Mouse (Mus musculus): ENCODE results near the gene Epha2. TPM values are rescaled to one million over a fixed set of nuclear protein-coding genes. Genes with fewer than 3 reads are reported as not detected.
A peak's percentile ranks its signal among the peaks of the same experiment; 100 is the strongest.

Epha2 gene
- polyA plus RNA-seq (2014; fragmentation: Nextera tagmentation; extraction: Ambion mirVana): 3.4 and 3.5 TPM in 2 replicates

DNA sequence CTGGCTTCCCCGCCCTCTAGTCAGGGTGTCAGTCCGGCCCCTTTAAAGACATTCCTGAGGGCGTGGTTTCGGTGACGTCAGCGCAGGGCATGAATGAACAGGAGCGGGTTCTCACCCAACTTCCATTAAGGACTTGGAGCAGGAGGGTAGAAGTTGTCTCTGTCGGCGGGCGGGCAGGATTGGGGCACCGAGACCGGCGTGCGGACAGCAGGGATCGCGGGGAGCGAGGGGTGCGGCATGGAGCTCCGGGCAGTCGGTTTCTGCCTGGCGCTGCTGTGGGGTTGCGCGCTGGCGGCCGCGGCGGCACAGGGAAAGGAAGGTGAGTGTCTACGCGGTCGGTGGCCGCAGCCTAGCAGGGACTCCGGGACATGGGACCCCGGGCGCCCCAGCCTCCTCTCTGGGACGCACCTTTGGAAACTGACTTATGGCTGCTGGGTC, at the start of gene Epha2:
Gene Epha2, plus strand, starts transcription at position 125 of the 438 bp plus-strand sequence.
- peaks cover 9% of the 10 kb centered on the region; the same call in 1 of the 2 replicates for H3K4me1 ChIP-seq (replicated peaks; ENCODE audit: control insufficient read depth, insufficient read depth, low read length)
- H3K9me3 ChIP-seq (ENCODE audit: control insufficient read depth, low read length): no peaks in the 10 kb centered on the region
- under 1% methylated on average over 35 of the region's 35 CpGs for WGBS
- peak within 1 kb of the TSS; percentile 30; the same call in 1 of the 2 replicates for H3K27ac ChIP-seq (ENCODE audit: low read depth)
- H3K4me3 ChIP-seq (ENCODE audit: low read depth, low read length): peak within 1 kb of the TSS; percentile 68
- DNase-seq (ENCODE audit: low spot score) (peak; percentile 94), ATAC-seq (replicated peaks; ENCODE audit: low FRiP score, low TSS enrichment, low read depth) (peak; percentile 67; the same call in 1 of the 2 replicates)
- H3K9ac ChIP-seq (ENCODE audit: low read length): peak within 1 kb of the TSS; percentile 68
- peaks cover 15% of the 10 kb centered on the region for H3K27me3 ChIP-seq (replicated peaks; ENCODE audit: control insufficient read depth, insufficient read depth, low read length)
- H3K36me3 ChIP-seq (ENCODE audit: control insufficient read depth, insufficient read depth, low read length): no peaks in the 10 kb centered on the region
- H3K4me2 ChIP-seq (ENCODE audit: low read length): peak within 1 kb of the TSS; percentile 95

DNA sequence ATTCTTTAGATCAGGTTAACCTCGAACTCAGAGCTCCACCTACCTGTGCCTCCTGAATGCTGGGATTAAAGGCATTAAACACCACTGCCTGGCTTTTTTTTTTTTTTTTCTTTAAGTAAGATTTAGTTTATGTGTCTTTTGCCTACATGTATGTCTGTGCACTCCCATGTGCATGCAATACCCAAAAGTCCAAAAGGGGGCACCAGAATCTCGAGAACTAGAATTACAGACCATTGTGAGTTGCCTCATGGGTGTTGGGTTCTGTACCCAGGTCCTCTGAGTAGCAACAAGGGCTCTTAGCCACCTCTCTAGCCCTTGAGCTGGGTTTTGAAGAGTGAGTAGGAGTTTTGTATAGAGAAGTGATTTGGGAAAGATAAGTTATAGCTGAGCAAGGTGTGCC, 48.4 kb upstream of the Epha2 start:
- DNase-seq (ENCODE audit: low spot score) (no peak), ATAC-seq (replicated peaks; ENCODE audit: low FRiP score, low TSS enrichment, low read depth) (no peak)
- H3K36me3 ChIP-seq (ENCODE audit: control insufficient read depth, insufficient read depth, low read length): 0 out of 2 replicates have a peak, but pooled peaks cover 5% of the 10 kb centered on the region
- 76% methylated on average over 2 of the region's 2 CpGs for WGBS
- no peak overlapping the region for H3K4me3 ChIP-seq (ENCODE audit: low read depth, low read length)
- no peaks in the 10 kb centered on the region for H3K9me3 ChIP-seq (ENCODE audit: control insufficient read depth, low read length)
- H3K9ac ChIP-seq (ENCODE audit: low read length): no peak overlapping the region
- H3K27me3 ChIP-seq (replicated peaks; ENCODE audit: control insufficient read depth, insufficient read depth, low read length): peaks cover 20% of the 10 kb centered on the region
- H3K27ac ChIP-seq (ENCODE audit: low read depth): no peak overlapping the region
- peaks cover 15% of the 10 kb centered on the region for H3K4me1 ChIP-seq (replicated peaks; ENCODE audit: control insufficient read depth, insufficient read depth, low read length)
- no peak overlapping the region for H3K4me2 ChIP-seq (ENCODE audit: low read length)

DNA sequence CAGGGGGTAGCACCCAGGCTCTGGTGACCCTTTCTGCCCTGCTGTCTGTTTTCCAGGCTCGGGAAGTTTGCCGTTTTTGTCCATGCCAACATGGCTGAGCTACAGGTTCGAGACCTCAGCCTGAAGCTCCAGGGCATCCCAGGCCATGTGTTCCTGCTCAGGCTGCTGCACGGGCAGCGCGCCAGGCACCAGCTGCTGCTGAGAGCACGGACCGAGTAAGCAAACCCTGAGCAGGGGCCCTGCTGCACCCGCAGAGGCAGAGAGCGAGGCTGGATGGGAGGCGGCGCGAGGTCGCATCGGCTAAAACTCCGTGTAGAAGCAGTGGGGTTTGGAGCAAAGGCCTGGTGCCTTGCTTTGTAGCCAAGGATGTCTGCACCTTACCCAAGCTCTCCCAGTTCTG, 46.8 kb upstream of the Epha2 start:
- WGBS: 59% methylated on average over 16 of the region's 16 CpGs

DNA sequence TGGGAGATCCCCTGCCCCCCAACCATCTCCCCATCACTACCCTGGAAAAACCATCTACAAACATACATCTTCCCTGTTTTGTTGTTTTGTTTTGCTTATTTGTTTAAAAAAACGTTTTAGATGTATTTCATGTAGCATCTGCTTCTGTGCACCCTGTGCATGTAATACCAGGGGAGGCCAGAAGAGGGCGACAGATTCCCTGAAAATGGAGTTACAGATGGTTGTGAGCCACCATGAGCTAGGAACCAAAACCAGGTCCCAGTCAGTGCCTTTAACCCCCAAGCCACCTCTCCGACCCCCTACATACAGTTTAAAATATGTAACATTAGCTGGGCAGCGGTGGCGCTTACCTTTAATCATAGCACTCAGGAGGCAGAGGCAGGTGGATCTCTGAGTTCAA, 43.6 kb upstream of the Epha2 start:
- no peak overlapping the region for H3K4me2 ChIP-seq (ENCODE audit: low read length)
- ATAC-seq (replicated peaks; ENCODE audit: low FRiP score, low TSS enrichment, low read depth) (no peak), DNase-seq (ENCODE audit: low spot score) (no peak)
- no peaks in the 10 kb centered on the region for H3K36me3 ChIP-seq (ENCODE audit: control insufficient read depth, insufficient read depth, low read length)
- H3K4me1 ChIP-seq (replicated peaks; ENCODE audit: control insufficient read depth, insufficient read depth, low read length): peaks cover 10% of the 10 kb centered on the region
- 74% methylated on average over 5 of the region's 5 CpGs for WGBS
- no peaks in the 10 kb centered on the region for H3K27me3 ChIP-seq (replicated peaks; ENCODE audit: control insufficient read depth, insufficient read depth, low read length)
- no peaks in the 10 kb centered on the region for H3K9me3 ChIP-seq (ENCODE audit: control insufficient read depth, low read length)
- no peak overlapping the region for H3K4me3 ChIP-seq (ENCODE audit: low read depth, low read length)
- H3K27ac ChIP-seq (ENCODE audit: low read depth): no peak overlapping the region
- no peak overlapping the region for H3K9ac ChIP-seq (ENCODE audit: low read length)

More for the DNA sequence above, 46.8 kb upstream of the Epha2 start:
- Histone ChIP-seq H3K9ac (ENCODE audit: low read length) (no peak overlapping the region), H3K4me1 (replicated peaks; ENCODE audit: control insufficient read depth, insufficient read depth, low read length) (peaks cover 7% of the 10 kb centered on the region), H3K27me3 (replicated peaks; ENCODE audit: control insufficient read depth, insufficient read depth, low read length) (peaks cover 4% of the 10 kb centered on the region), H3K4me3 (ENCODE audit: low read depth, low read length) (no peak overlapping the region), H3K27ac (ENCODE audit: low read depth) (0 out of 2 replicates have a peak overlapping the region, but pooled peaks have one; percentile 16), H3K36me3 (ENCODE audit: control insufficient read depth, insufficient read depth, low read length) (0 out of 2 replicates have a peak, but pooled peaks cover 3% of the 10 kb centered on the region), H3K9me3 (ENCODE audit: control insufficient read depth, low read length) (no peaks in the 10 kb centered on the region), H3K4me2 (ENCODE audit: low read length) (no peak overlapping the region)
- DNase-seq (ENCODE audit: low spot score) (no peak), ATAC-seq (replicated peaks; ENCODE audit: low FRiP score, low TSS enrichment, low read depth) (no peak)

DNA sequence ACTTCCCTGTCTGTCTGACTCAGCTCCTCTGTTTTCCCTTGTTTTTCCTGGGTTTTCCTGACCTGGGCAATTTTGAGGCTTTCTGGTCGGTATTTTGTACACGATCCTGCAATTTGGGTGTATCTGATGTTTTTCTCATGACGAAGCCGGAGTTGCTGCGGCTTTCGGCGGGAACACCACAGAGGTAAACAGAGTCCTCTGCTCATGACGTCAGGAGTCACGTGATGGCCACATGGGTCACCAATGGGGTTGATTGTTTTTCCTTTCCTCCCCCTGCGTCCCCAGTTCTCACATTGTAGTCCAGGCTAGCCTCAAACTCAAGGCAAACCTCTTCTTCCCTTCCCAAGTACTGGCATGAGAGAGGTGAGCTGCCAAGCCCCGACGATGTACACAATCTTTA, 41.6 kb upstream of the Epha2 start:
- no peak for ATAC-seq (replicated peaks; ENCODE audit: low FRiP score, low TSS enrichment, low read depth)
- Histone ChIP-seq H3K9me3 (ENCODE audit: control insufficient read depth, low read length) (no peaks in the 10 kb centered on the region), H3K36me3 (ENCODE audit: control insufficient read depth, insufficient read depth, low read length) (no peaks in the 10 kb centered on the region), H3K27me3 (replicated peaks; ENCODE audit: control insufficient read depth, insufficient read depth, low read length) (no peaks in the 10 kb centered on the region), H3K9ac (ENCODE audit: low read length) (no peak overlapping the region), H3K4me2 (ENCODE audit: low read length) (no peak overlapping the region), H3K4me3 (ENCODE audit: low read depth, low read length) (no peak overlapping the region), H3K4me1 (replicated peaks; ENCODE audit: control insufficient read depth, insufficient read depth, low read length) (peaks cover 5% of the 10 kb centered on the region), H3K27ac (ENCODE audit: low read depth) (no peak overlapping the region)
- WGBS: 76% methylated on average over 12 of the region's 12 CpGs
- DNase-seq (ENCODE audit: low spot score): no peak

DNA sequence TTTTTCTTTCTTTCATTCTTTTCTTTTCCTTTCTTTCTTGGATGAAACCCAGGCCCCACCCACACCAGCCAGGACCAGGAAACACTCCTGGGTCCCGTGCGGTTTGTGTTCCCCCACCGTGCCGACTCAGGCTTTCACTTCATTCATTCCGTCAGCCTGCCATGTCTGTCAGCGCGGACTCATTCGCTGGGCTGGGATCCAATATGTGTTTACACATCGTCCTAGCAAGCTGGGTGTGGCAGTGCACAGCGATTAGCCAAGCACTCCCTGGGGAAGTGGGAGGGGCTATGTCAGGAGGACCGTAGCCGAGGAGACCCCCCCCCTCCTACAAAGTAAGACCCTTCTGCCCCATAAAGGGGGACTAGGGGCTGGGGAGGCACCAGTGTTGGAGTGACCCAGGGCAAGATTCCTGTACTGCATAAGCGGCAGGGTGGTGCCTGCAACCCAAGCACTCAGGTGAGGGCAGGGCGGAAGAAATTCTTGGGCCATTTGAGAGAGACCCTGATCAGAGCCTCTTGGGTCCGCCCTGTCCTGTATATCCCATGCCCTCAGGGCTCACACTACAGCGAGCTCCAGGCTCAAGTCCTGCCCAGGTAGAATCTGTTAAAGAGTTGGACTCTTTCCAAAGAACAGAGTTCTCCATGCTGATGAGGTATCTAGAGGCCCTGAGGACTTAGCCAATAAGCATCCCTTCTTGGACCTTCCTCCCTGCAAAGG, 40.9 kb upstream of the Epha2 start:
- peak overlapping the region; percentile 25 for H3K4me2 ChIP-seq (ENCODE audit: low read length)
- H3K27me3 ChIP-seq (replicated peaks; ENCODE audit: control insufficient read depth, insufficient read depth, low read length): no peaks in the 10 kb centered on the region
- H3K9me3 ChIP-seq (ENCODE audit: control insufficient read depth, low read length): no peaks in the 10 kb centered on the region
- H3K4me1 ChIP-seq (replicated peaks; ENCODE audit: control insufficient read depth, insufficient read depth, low read length): peaks cover 3% of the 10 kb centered on the region
- H3K27ac ChIP-seq (ENCODE audit: low read depth): no peak overlapping the region
- DNase-seq (ENCODE audit: low spot score): no peak
- H3K4me3 ChIP-seq (ENCODE audit: low read depth, low read length): no peak overlapping the region
- ATAC-seq (replicated peaks; ENCODE audit: low FRiP score, low TSS enrichment, low read depth): peak; percentile 59
- WGBS: 54% methylated on average over 16 of the region's 16 CpGs
- no peaks in the 10 kb centered on the region for H3K36me3 ChIP-seq (ENCODE audit: control insufficient read depth, insufficient read depth, low read length)
- no peak overlapping the region for H3K9ac ChIP-seq (ENCODE audit: low read length)

DNA sequence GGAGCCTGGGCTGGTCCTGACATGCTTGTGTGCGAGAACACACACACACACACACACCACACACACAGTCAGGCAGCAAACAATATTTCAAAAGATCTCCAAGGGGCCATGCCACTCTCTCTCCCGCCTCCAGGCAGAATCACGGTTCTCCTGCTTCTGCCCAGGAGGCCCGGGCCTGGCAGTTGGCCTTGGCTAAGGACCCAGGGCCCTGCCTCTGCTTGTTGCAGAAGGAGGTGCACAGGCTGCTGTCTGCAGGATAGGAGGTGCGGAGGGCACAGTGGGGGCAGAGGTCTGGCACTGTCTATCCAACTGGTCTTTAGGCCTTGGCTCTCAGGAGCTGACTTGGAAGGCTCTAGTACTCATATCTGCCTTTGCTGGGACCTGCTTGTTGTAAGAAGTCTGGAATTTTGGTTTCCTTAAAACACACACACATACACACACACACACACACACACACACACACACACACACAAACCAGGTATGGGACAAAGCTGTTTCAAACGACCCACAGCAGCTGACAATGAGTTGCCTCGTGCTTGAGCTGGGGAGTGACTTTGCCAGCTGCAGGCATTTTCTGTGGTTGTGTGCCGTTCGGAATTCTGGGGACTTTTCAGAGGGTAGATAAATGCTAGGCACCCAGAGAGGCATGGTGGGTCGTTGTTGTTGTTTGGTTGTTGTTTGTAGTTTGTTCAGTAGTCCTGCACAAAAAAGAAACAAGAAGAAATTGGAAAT, 38.0 kb upstream of the Epha2 start:
- Histone ChIP-seq H3K4me1 (replicated peaks; ENCODE audit: control insufficient read depth, insufficient read depth, low read length) (peaks cover 3% of the 10 kb centered on the region), H3K9ac (ENCODE audit: low read length) (no peak overlapping the region), H3K27me3 (replicated peaks; ENCODE audit: control insufficient read depth, insufficient read depth, low read length) (no peaks in the 10 kb centered on the region), H3K36me3 (ENCODE audit: control insufficient read depth, insufficient read depth, low read length) (no peaks in the 10 kb centered on the region), H3K4me2 (ENCODE audit: low read length) (no peak overlapping the region), H3K4me3 (ENCODE audit: low read depth, low read length) (no peak overlapping the region), H3K27ac (ENCODE audit: low read depth) (no peak overlapping the region), H3K9me3 (ENCODE audit: control insufficient read depth, low read length) (no peaks in the 10 kb centered on the region)
- DNase-seq (ENCODE audit: low spot score) (no peak), ATAC-seq (replicated peaks; ENCODE audit: low FRiP score, low TSS enrichment, low read depth) (no peak)
- WGBS: 78% methylated on average over 10 of the region's 10 CpGs

DNA sequence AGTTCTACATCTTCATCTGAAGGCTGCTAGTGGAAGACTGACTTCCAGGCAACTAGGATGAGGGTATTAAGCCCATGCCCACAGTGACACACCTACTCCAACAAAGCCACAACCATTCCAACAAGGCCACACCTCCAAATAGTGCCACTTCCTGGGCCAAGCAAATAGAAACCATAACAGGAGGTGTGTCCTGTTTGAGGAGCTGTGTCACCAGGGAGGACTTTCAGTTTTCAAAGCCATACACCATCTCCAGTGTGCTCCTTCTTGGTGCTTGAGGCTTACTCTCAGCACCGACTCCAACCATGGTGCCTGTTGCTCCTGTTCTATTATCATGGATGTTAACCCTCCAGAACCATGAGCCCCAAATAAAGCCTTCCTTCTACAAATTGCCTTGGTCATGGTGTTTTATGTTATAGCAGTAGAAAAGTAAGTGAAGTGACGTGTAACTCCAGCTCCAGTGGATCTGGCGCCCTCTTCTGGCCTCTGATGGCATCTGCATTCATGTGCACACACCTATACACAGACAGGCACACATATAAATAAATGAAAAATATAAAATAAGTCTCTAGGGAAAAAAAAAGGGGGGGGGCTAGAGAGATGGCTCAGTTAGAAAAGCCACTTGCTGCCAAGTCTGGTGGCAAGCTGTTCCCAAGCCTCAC, 34.9 kb upstream of the Epha2 start:
- H3K4me1 ChIP-seq (replicated peaks; ENCODE audit: control insufficient read depth, insufficient read depth, low read length): no peaks in the 10 kb centered on the region
- ATAC-seq (replicated peaks; ENCODE audit: low FRiP score, low TSS enrichment, low read depth) (no peak), DNase-seq (ENCODE audit: low spot score) (no peak)
- H3K4me3 ChIP-seq (ENCODE audit: low read depth, low read length): no peak overlapping the region
- H3K4me2 ChIP-seq (ENCODE audit: low read length): no peak overlapping the region
- H3K27me3 ChIP-seq (replicated peaks; ENCODE audit: control insufficient read depth, insufficient read depth, low read length): no peaks in the 10 kb centered on the region
- 79% methylated on average over 3 of the region's 3 CpGs for WGBS
- H3K36me3 ChIP-seq (ENCODE audit: control insufficient read depth, insufficient read depth, low read length): no peaks in the 10 kb centered on the region
- 0 out of 2 replicates have a peak, but pooled peaks cover 3% of the 10 kb centered on the region for H3K9me3 ChIP-seq (ENCODE audit: control insufficient read depth, low read length)
- H3K9ac ChIP-seq (ENCODE audit: low read length): no peak overlapping the region
- H3K27ac ChIP-seq (ENCODE audit: low read depth): no peak overlapping the region
